Mouse (Mus musculus) embryonic fibroblast, embryonic 13.5 days (primary cell): Measurements from ENCODE around the gene Vps36. TPM values are rescaled to one million over a fixed set of nuclear protein-coding genes. Genes with fewer than 3 reads are reported as not detected.

Source experiments
- H3K27ac ChIP-seq: 2 replicates; pipeline ENCODE4 v1.5.1; 2012; ENCODE audit warnings: low read length, control low read depth, inconsistent platforms; ENCODE audit not compliant: insufficient read depth
- H3K4me1 ChIP-seq: 2 replicates; pipeline ENCODE4 v1.6.1; 2011; ENCODE audit warnings: low read length; ENCODE audit not compliant: control insufficient read depth, insufficient read depth
- H3K4me3 ChIP-seq: 2 replicates; pipeline ENCODE4 v1.5.1; 2011; ENCODE audit warnings: mild to moderate bottlenecking, control low read depth, low read length; ENCODE audit not compliant: insufficient read depth
- CTCF ChIP-seq: IDR thresholded peaks from 2 replicates; pipeline ENCODE4 v1.5.1; 2011; ENCODE audit warnings: mild to moderate bottlenecking, control low read depth, low read length, moderate library complexity, borderline replicate concordance; ENCODE audit not compliant: insufficient read depth
- POLR2A ChIP-seq: IDR thresholded peaks from 2 replicates; pipeline ENCODE4 v1.6.1; 2011; ENCODE audit warnings: low read depth, mild to moderate bottlenecking, control low read depth, low read length, moderate library complexity
- polyA plus RNA-seq: library from polyadenylated mRNA; stranded (reverse); fragments of >200 nt; gene quantifications from 2 replicates; pipeline ENCODE4 v1.2.4, GENCODE M21; 2011; ENCODE audit warnings: low read depth; ENCODE audit not compliant: missing spikeins, insufficient read length

Gene Vps36
- polyA plus RNA-seq, 1 experiment, result 29.0 TPM

GRCm38 (mm10) chr8:22207535-22207934, 14.9 kb downstream of the Vps36 start:
- Histone ChIP-seq H3K4me1 (no peaks in the 10 kb centered on the region), H3K27ac (no peak overlapping the region), H3K4me3 (no peak overlapping the region)
- TF ChIP-seq POLR2A, result no peak
- no peak for TF ChIP-seq CTCF

- Histone ChIP-seq H3K4me1 (no peaks in the 10 kb centered on the region), H3K27ac (no peak overlapping the region), H3K4me3 (no peak overlapping the region)
- TF ChIP-seq CTCF (no peak), POLR2A (no peak)
These were observed 16.4 kb downstream of the Vps36 start for GRCm38 (mm10) chr8:22209012-22209411.

GRCm38 (mm10) chr8:22214826-22215225, 22.2 kb downstream of the Vps36 start:
- TF ChIP-seq CTCF, result no peak
- TF ChIP-seq POLR2A, result no peak
- no peak overlapping the region for H3K4me3 ChIP-seq

GRCm38 (mm10) chr8:22226361-22226760, 33.8 kb downstream of the Vps36 start:
- TF ChIP-seq CTCF, result no peak
- TF ChIP-seq POLR2A, result no peak
- Histone ChIP-seq H3K4me1 (no peaks in the 10 kb centered on the region), H3K27ac (no peak overlapping the region), H3K4me3 (no peak overlapping the region)

More at GRCm38 (mm10) chr8:22214826-22215225, 22.2 kb downstream of the Vps36 start:
- no peak overlapping the region for H3K27ac ChIP-seq
- H3K4me1 ChIP-seq, result no peaks in the 10 kb centered on the region

- Histone ChIP-seq H3K4me3 (peak within 1 kb of the TSS; percentile 64), H3K4me1 (no peaks in the 10 kb centered on the region), H3K27ac (no peak within 1 kb of the TSS)
- TF ChIP-seq POLR2A, result no peak
- no peak for TF ChIP-seq CTCF
These were observed 34.7 kb downstream of the Vps36 start, which contains the start of gene Thsd1 for GRCm38 (mm10) chr8:22227061-22227877. TSS of gene Thsd1 (plus strand) at chr8:22227313.

GRCm38 (mm10) chr8:22228621-22229020, 36.0 kb downstream of the Vps36 start:
- Histone ChIP-seq H3K4me1 (no peaks in the 10 kb centered on the region), H3K4me3 (no peak overlapping the region), H3K27ac (no peak overlapping the region)
- TF ChIP-seq CTCF (no peak), POLR2A (no peak)

- TF ChIP-seq POLR2A, result no peak
- TF ChIP-seq CTCF, result no peak
- Histone ChIP-seq H3K4me3 (no peak overlapping the region), H3K4me1 (no peaks in the 10 kb centered on the region), H3K27ac (no peak overlapping the region)
These were observed 50.4 kb downstream of the Vps36 start for GRCm38 (mm10) chr8:22242986-22243385.

- Histone ChIP-seq H3K27ac (no peak overlapping the region), H3K4me3 (no peak overlapping the region), H3K4me1 (no peaks in the 10 kb centered on the region)
- TF ChIP-seq CTCF (no peak), POLR2A (no peak)
These were observed 53.1 kb downstream of the Vps36 start for GRCm38 (mm10) chr8:22245663-22246062.

GRCm38 (mm10) chr8:22247956-22248355, 55.3 kb downstream of the Vps36 start:
- Histone ChIP-seq H3K27ac (no peak overlapping the region), H3K4me3 (no peak overlapping the region), H3K4me1 (no peaks in the 10 kb centered on the region)
- TF ChIP-seq POLR2A (no peak), CTCF (no peak)

GRCm38 (mm10) chr8:22249080-22249479, 56.5 kb downstream of the Vps36 start:
- Histone ChIP-seq H3K4me3 (no peak overlapping the region), H3K27ac (no peak overlapping the region), H3K4me1 (no peaks in the 10 kb centered on the region)
- no peak for TF ChIP-seq POLR2A
- no peak for TF ChIP-seq CTCF
